Mouse (Mus musculus) testis, adult 2 months (tissue): ENCODE data around the gene Adh1. TPM values are rescaled to one million over a fixed set of nuclear protein-coding genes. Genes with fewer than 3 reads are reported as not detected.

ENCODE experiments used
- H3K27ac ChIP-seq: fragments of 200-500 bp; 2 replicates; pipeline ENCODE4 v1.5.1; 2012; ENCODE audit warnings: low read depth, low read length; ENCODE audit not compliant: control insufficient read depth, insufficient read depth
- H3K27me3 ChIP-seq: fragments of 200-500 bp; 2 replicates; pipeline ENCODE4 v1.6.1; 2012; ENCODE audit warnings: mild to moderate bottlenecking, low read length, moderate library complexity; ENCODE audit not compliant: control insufficient read depth, insufficient read depth
- H3K36me3 ChIP-seq: fragments of 200-500 bp; 2 replicates; pipeline ENCODE4 v1.6.1; 2012; ENCODE audit warnings: mild to moderate bottlenecking, low read length; ENCODE audit not compliant: control insufficient read depth, insufficient read depth
- H3K4me1 ChIP-seq: fragments of 200-500 bp; 2 replicates; pipeline ENCODE4 v1.6.1; 2012; ENCODE audit warnings: low read length; ENCODE audit not compliant: control insufficient read depth, insufficient read depth
- H3K4me3 ChIP-seq: fragments of 200-500 bp; 2 replicates; pipeline ENCODE4 v1.5.1; 2012; ENCODE audit warnings: low read depth, mild to moderate bottlenecking, low read length, moderate library complexity, mixed read lengths; ENCODE audit not compliant: control insufficient read depth
- CTCF ChIP-seq: fragments of 200-500 bp; IDR thresholded peaks from 2 replicates; pipeline ENCODE4 v1.5.1; 2012; ENCODE audit warnings: low read depth, mild to moderate bottlenecking, inconsistent platforms, low read length, moderate library complexity; ENCODE audit not compliant: control insufficient read depth, insufficient read depth, insufficient replicate concordance
- POLR2A ChIP-seq: fragments of 200-500 bp; IDR thresholded peaks from 2 replicates; pipeline ENCODE4 v1.6.1; 2012; ENCODE audit warnings: low read depth, mild to moderate bottlenecking, inconsistent platforms, low read length, moderate library complexity; ENCODE audit not compliant: control insufficient read depth
- polyA plus RNA-seq: library from polyadenylated mRNA; depleted of rRNA; stranded (reverse); fragments of >200 nt; gene quantifications from 2 replicates; pipeline ENCODE4 v1.2.3, GENCODE M21; 2012; rRNA removed

Adh1 gene
- polyA plus RNA-seq = 6.5 and 13.5 TPM in 2 replicates

DNA sequence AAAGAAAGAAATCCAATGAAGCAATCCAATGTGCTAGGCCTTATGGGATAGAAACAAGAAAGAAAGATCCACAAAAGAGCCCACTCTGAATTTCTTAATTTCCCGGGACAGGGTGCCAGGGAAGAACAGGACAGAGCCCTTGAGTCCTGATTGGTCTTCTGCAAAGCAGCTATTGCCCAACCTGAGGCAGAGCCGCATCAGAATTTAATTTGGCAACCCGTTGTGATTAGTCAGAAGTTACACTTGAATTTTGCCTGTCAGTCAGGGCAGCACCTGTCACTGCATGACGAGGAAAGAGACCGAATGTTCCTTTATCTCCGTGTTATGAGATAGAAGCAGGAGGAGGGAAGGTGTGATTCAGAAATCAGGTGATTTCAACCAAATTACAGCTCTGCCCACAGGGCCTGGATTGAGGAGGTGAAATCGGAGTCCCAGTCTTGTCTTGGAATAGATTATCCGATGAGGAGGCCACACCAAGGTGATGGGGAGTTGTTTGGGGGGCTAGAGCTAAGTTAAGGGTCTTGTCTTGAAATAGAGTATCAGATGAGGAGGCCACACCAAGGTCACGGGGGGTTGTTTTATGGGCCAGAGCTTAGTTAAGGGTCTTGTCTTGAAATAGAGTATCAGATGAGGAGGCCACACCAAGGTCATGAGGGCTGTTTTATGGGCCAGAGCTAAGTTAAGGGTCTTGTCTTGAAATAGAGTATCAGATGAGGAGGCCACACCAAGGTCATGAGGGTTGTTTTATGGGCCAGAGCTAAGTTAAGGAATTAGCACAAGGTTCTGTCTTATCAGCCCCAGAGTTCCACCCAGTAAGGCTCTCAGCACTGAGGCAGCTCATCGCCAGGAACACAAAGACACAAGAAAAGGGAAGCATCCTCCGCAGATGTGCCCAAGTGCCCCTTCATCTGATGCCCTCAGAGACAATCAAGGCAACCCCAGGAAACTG, at the start of gene Adh1:
Gene Adh1, plus strand, starts transcription at position 271 of the 949 bp plus-strand sequence.
- no peaks in the 10 kb centered on the region for H3K4me1 ChIP-seq
- no peak within 1 kb of the TSS for H3K27ac ChIP-seq
- no peaks in the 10 kb centered on the region for H3K36me3 ChIP-seq
- TF ChIP-seq CTCF (no peak), POLR2A (no peak)
- no peaks in the 10 kb centered on the region for H3K27me3 ChIP-seq
- no peak within 1 kb of the TSS for H3K4me3 ChIP-seq

DNA sequence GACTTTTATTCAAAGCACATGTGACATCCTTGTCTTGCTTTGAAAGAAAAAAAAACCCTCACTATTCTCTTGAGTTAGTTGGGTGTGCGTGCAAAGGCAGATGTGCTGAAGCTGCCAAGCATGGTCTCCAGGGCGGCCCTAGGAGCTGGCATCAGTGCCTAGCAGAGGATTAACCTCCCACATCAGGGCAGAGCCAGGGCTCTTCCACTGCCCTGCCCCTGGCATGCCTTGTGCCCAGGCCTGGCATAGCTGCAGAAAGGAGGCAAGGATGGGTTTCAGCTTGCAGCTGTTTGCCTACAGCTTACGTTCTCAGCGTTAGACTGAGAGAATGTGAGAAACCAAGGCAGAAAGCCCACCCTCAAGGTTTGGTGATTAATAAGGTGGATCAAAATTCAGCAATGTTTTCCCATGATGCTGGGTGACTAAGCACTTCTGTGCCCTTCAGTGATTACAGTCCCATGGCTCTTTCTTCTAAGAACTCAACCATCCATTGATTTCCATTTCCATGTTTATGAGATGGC, 48.3 kb upstream of the Adh1 start:
- Histone ChIP-seq H3K27me3 (no peaks in the 10 kb centered on the region), H3K4me1 (no peaks in the 10 kb centered on the region; the same call in 1 of the 2 replicates), H3K4me3 (no peak overlapping the region), H3K27ac (no peak overlapping the region), H3K36me3 (no peaks in the 10 kb centered on the region)
- TF ChIP-seq CTCF (no peak), POLR2A (no peak)

GRCm38 (mm10) chr3:138215395-138215989, 45.3 kb upstream of the Adh1 start:
- Histone ChIP-seq H3K27me3 (no peaks in the 10 kb centered on the region), H3K27ac (no peak overlapping the region), H3K4me3 (no peak overlapping the region), H3K36me3 (no peaks in the 10 kb centered on the region), H3K4me1 (no peaks in the 10 kb centered on the region)
- TF ChIP-seq CTCF (no peak), POLR2A (no peak)

DNA sequence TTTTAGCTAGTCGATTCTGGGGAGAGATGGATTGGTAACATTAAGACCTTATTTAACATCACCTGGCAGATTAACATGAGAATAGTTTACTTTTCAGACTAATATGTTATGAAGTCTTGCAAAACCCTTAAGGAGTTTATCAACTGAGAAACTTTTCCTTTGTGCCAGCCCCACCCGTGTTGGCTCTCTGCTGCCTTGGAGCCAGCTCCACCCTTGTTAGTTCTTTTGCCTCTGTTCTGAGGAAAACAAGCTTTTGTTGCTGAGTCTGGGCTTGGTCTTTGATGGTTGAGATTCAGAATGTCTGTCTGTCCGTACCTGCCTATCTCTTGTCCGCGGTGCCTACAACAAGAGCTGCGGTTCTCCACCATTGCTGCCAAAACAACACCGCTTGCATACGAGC, 44.7 kb upstream of the Adh1 start:
- no peak for TF ChIP-seq CTCF
- no peak for TF ChIP-seq POLR2A

DNA sequence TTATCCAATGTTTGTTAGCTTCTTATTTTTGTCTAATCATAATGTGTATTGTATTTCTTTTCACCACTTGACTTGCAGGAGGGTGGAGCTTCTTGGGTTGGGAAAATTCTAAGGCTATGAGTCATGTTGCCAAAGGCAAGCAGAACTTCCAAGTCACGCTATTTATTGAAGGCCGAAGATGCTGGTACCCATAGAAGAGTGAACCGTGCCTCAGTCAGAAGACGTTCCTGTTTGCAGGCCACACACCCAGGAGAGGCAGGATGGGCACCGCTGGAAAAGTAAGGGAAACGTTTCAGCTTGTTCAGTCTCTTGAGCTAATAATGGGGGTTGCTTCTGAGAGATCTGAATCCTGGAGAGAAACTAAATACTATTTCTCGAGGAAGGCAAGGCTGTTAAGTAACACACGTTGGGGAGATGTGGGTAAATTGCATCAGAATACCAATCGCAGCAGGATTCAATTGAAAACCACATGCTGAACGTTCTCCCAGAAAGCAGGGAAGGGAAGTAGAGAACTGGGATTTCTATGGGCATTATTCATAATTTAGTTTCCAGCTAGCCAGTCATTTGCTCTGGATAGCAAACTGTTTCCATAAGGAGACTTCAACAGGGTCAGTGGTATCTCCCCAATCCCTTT, 43.0 kb upstream of the Adh1 start, which contains the start of gene Adh7:
Gene Adh7, plus strand, starts transcription at position 130 of the 634 bp plus-strand sequence.
- no peaks in the 10 kb centered on the region for H3K36me3 ChIP-seq
- H3K4me3 ChIP-seq = no peak within 1 kb of the TSS
- TF ChIP-seq CTCF (no peak), POLR2A (no peak)
- H3K4me1 ChIP-seq = no peaks in the 10 kb centered on the region
- no peaks in the 10 kb centered on the region for H3K27me3 ChIP-seq
- H3K27ac ChIP-seq = no peak within 1 kb of the TSS

More for the DNA sequence above, 44.7 kb upstream of the Adh1 start:
- Histone ChIP-seq H3K4me1 (no peaks in the 10 kb centered on the region), H3K36me3 (no peaks in the 10 kb centered on the region), H3K27me3 (no peaks in the 10 kb centered on the region), H3K27ac (no peak overlapping the region), H3K4me3 (no peak overlapping the region)

DNA sequence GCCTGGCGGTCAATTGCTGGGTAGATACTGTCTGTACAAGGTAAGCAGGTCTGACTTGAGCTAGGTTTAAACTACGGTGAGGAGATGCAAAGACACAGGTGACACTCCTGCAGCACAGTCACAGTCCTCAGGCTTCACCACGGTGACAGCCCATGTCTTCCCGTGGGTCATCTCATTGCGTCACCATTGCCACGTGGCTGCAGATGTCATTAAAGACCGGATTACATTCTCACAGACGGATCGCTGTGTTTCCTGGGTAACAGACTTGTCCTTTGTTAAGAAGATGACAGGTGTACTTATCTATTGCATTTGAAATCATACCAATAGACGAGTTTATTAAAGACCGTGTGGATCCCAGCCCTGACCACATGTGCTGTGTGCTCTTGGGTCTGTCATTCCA, 39.7 kb upstream of the Adh1 start:
- peaks cover 9% of the 10 kb centered on the region for H3K4me1 ChIP-seq
- no peak overlapping the region for H3K4me3 ChIP-seq
- no peak overlapping the region for H3K27ac ChIP-seq
- no peaks in the 10 kb centered on the region for H3K36me3 ChIP-seq
- TF ChIP-seq POLR2A (no peak), CTCF (no peak)
- no peaks in the 10 kb centered on the region for H3K27me3 ChIP-seq

GRCm38 (mm10) chr3:138222511-138222910, 38.3 kb upstream of the Adh1 start:
- H3K27ac ChIP-seq = no peak overlapping the region
- H3K4me1 ChIP-seq = peaks cover 9% of the 10 kb centered on the region
- no peak for TF ChIP-seq CTCF
- TF ChIP-seq POLR2A = no peak
- no peaks in the 10 kb centered on the region for H3K36me3 ChIP-seq
- H3K27me3 ChIP-seq = no peaks in the 10 kb centered on the region
- no peak overlapping the region for H3K4me3 ChIP-seq
